Mouse (Mus musculus) cortical plate, adult 2 months (tissue): ENCODE data around the gene Ugdh.

Experiments
- CTCF ChIP-seq: fragments of 200-500 bp; IDR thresholded peaks from 2 replicates; pipeline ENCODE4 v1.5.1; 2011; ENCODE audit warnings: mild to moderate bottlenecking, control low read depth, low read length; ENCODE audit not compliant: insufficient read depth; ENCODE audit errors: extremely low read depth
- POLR2A ChIP-seq: fragments of 200-500 bp; IDR thresholded peaks from 2 replicates; pipeline ENCODE4 v1.6.1; 2011; ENCODE audit warnings: mild to moderate bottlenecking, low read length, control low read depth; ENCODE audit not compliant: insufficient read depth; ENCODE audit errors: extremely low read depth

GRCm38 (mm10) chr5:65469766-65470165 lies 34.0 kb upstream of the Ugdh start:
- TF ChIP-seq CTCF (no peak), POLR2A (no peak)
